ENCODE assay signal across 11 mouse cellular contexts in genomic region chr17:28287980-28288379, GRCm38 (mm10). TPM values are rescaled to one million over a fixed set of nuclear protein-coding genes. Genes with fewer than 3 reads are reported as not detected.
DNase-seq lines count a peak whose midpoint lies in the region; ATAC-seq and TF ChIP-seq lines count a peak whose summit lies in the region.
"Had no signal": no experiment of that assay in that cellular context is flagged by ENCODE, and none has a peak within 500 bp of the region (broad histone marks: within the 10 kb centered on the region; RNA-seq: fewer than 3 reads in every experiment).

No protein-coding gene starts in this region.

- no peaks in the 10 kb centered on the region for H3K36me3 ChIP-seq in kidney, adult 2 months (ENCODE audit: control insufficient read depth, insufficient read depth, low read length)
- H3K36me3 ChIP-seq in kidney, embryonic 16.5 days (ENCODE audit: insufficient read depth, low read length) = peaks cover 7% of the 10 kb centered on the region; the same call in 1 of the 2 replicates
- H3K36me3 ChIP-seq in ES-Bruce4 (ENCODE audit: control insufficient read depth, insufficient read depth, low read length, poor library complexity, severe bottlenecking) = no peaks in the 10 kb centered on the region
- peaks cover 85% of the 10 kb centered on the region for H3K36me3 ChIP-seq in megakaryocyte, embryonic 14.5 days (replicated peaks; ENCODE audit: low read length)
- no peaks in the 10 kb centered on the region for H3K36me3 ChIP-seq in midbrain, embryonic 11.5 days (ENCODE audit: control insufficient read depth, insufficient read depth, low read length)
- H3K36me3 ChIP-seq: hindbrain, embryonic 15.5 days had no signal

- no peak overlapping the region for H3K4me2 ChIP-seq in kidney, embryonic 16.5 days (replicated peaks; ENCODE audit: low read depth, low read length)
- H3K4me2 ChIP-seq in midbrain, embryonic 11.5 days = no peak overlapping the region
- H3K4me2 ChIP-seq: hindbrain, embryonic 15.5 days had no signal

- TF ChIP-seq EP300 in ES-Bruce4 (IDR thresholded peaks at IDR 0.05; ENCODE audit: insufficient read depth, low read depth, low read length) = no peak

- peak; percentile 58 for TF ChIP-seq CTCF in kidney, adult 2 months (conservative IDR thresholded peaks at IDR 0.05; ENCODE audit: insufficient read depth, insufficient read length, low read depth, low read length)
- TF ChIP-seq CTCF in ES-Bruce4 (IDR thresholded peaks at IDR 0.05; ENCODE audit: low read depth, low read length) = peak; percentile 32
- 0 out of 2 replicates have a peak, but pooled peaks have one; percentile 1 for TF ChIP-seq CTCF in bone marrow macrophage, adult 2 months (IDR thresholded peaks at IDR 0.05; ENCODE audit: low read depth, low read length)

- 53% methylated on average over 5 of the region's 5 CpGs for WGBS in kidney, adult 2 months
- 53% methylated on average over 5 of the region's 5 CpGs for WGBS in kidney, embryonic 16.5 days
- 76% methylated on average over 5 of the region's 5 CpGs for WGBS in midbrain, embryonic 11.5 days

- no peaks in the 10 kb centered on the region for H3K9me3 ChIP-seq in kidney, embryonic 16.5 days (ENCODE audit: low read length)
- no peaks in the 10 kb centered on the region for H3K9me3 ChIP-seq in ES-Bruce4 (replicated peaks; ENCODE audit: control insufficient read depth, insufficient read depth, low read length, poor library complexity, severe bottlenecking)
- H3K9me3 ChIP-seq in megakaryocyte, embryonic 14.5 days = peaks cover 12% of the 10 kb centered on the region
- no peaks in the 10 kb centered on the region for H3K9me3 ChIP-seq in midbrain, embryonic 11.5 days (ENCODE audit: control insufficient read depth, low read length)
- H3K9me3 ChIP-seq: hindbrain, embryonic 15.5 days had no signal

- H3K4me3 ChIP-seq in kidney, adult 2 months (ENCODE audit: insufficient read depth, low read depth, low read length) = no peak overlapping the region
- H3K4me3 ChIP-seq in kidney, embryonic 16.5 days (ENCODE audit: low read length) = no peak overlapping the region
- H3K4me3 ChIP-seq in ES-Bruce4 (ENCODE audit: low read depth, low read length) = no peak overlapping the region
- no peak overlapping the region for H3K4me3 ChIP-seq in bone marrow macrophage, adult 2 months (ENCODE audit: insufficient read depth, low read length)
- H3K4me3 ChIP-seq in megakaryocyte, embryonic 14.5 days (replicated peaks) = peak overlapping the region; percentile 11
- H3K4me3 ChIP-seq in midbrain, embryonic 11.5 days (ENCODE audit: low read depth, low read length) = no peak overlapping the region
- H3K4me3 ChIP-seq: erythroblast, embryonic 14.5 days; hindbrain, embryonic 15.5 days had no signal

- H3K4me1 ChIP-seq in kidney, adult 2 months (ENCODE audit: control insufficient read depth, insufficient read depth, low read length) = peaks cover 39% of the 10 kb centered on the region
- H3K4me1 ChIP-seq in kidney, embryonic 16.5 days (ENCODE audit: insufficient read depth, low read length) = peaks cover 54% of the 10 kb centered on the region
- no peaks in the 10 kb centered on the region for H3K4me1 ChIP-seq in ES-Bruce4 (ENCODE audit: control insufficient read depth, insufficient read depth, low read length)
- H3K4me1 ChIP-seq in bone marrow macrophage, adult 2 months (ENCODE audit: control insufficient read depth, insufficient read depth, low read length) = peaks cover 9% of the 10 kb centered on the region
- peaks cover 83% of the 10 kb centered on the region for H3K4me1 ChIP-seq in megakaryocyte, embryonic 14.5 days
- H3K4me1 ChIP-seq in midbrain, embryonic 11.5 days (ENCODE audit: control insufficient read depth, insufficient read depth, low read length) = no peaks in the 10 kb centered on the region

- no peaks in the 10 kb centered on the region for H3K27me3 ChIP-seq in kidney, adult 2 months (replicated peaks; ENCODE audit: control insufficient read depth, insufficient read depth, low read length)
- no peaks in the 10 kb centered on the region for H3K27me3 ChIP-seq in kidney, embryonic 16.5 days (ENCODE audit: insufficient read depth, low read length)
- H3K27me3 ChIP-seq in ES-Bruce4 (ENCODE audit: control insufficient read depth, insufficient read depth, low read length, poor library complexity, severe bottlenecking) = no peaks in the 10 kb centered on the region
- peaks cover 5% of the 10 kb centered on the region for H3K27me3 ChIP-seq in megakaryocyte, embryonic 14.5 days (replicated peaks)
- H3K27me3 ChIP-seq in midbrain, embryonic 11.5 days (ENCODE audit: control insufficient read depth, insufficient read depth, low read length) = no peaks in the 10 kb centered on the region
- H3K27me3 ChIP-seq: hindbrain, embryonic 15.5 days had no signal

- TF ChIP-seq POLR2A in kidney, adult 2 months (IDR thresholded peaks at IDR 0.05; ENCODE audit: low read depth, low read length) = no peak
- TF ChIP-seq POLR2A in ES-Bruce4 (IDR thresholded peaks at IDR 0.05; ENCODE audit: insufficient read depth, low read length) = no peak
- TF ChIP-seq POLR2A in bone marrow macrophage, adult 2 months (IDR thresholded peaks at IDR 0.05; ENCODE audit: borderline replicate concordance, low read depth, low read length) = no peak

- H3K9ac ChIP-seq in kidney, embryonic 16.5 days (replicated peaks; ENCODE audit: low read length) = no peak overlapping the region
- H3K9ac ChIP-seq in ES-Bruce4 (ENCODE audit: low read depth, poor library complexity, severe bottlenecking) = no peak overlapping the region
- H3K9ac ChIP-seq in midbrain, embryonic 11.5 days (ENCODE audit: low read length) = no peak overlapping the region
- H3K9ac ChIP-seq: hindbrain, embryonic 15.5 days had no signal

- no peak for DNase-seq in kidney, adult 2 months
- no peak for DNase-seq in midbrain, embryonic 11.5 days (ENCODE audit: low spot score, missing footprints)
- DNase-seq in gastrocnemius, postnatal 25 days = no peak
- DNase-seq: adrenal gland, adult 2 months had no signal

- no peak overlapping the region for H3K27ac ChIP-seq in kidney, adult 2 months (ENCODE audit: insufficient read depth, low read depth, low read length)
- no peak overlapping the region for H3K27ac ChIP-seq in kidney, embryonic 16.5 days (ENCODE audit: low read length)
- H3K27ac ChIP-seq in ES-Bruce4 (ENCODE audit: insufficient read depth, low read length) = no peak overlapping the region
- H3K27ac ChIP-seq in bone marrow macrophage, adult 2 months (ENCODE audit: insufficient read depth, low read depth, low read length) = no peak overlapping the region
- no peak overlapping the region for H3K27ac ChIP-seq in midbrain, embryonic 11.5 days (ENCODE audit: low read depth, low read length)
- H3K27ac ChIP-seq: hindbrain, embryonic 15.5 days had no signal

- no peak for ATAC-seq in kidney, embryonic 16.5 days (ENCODE audit: low FRiP score, low TSS enrichment)
- ATAC-seq in midbrain, embryonic 11.5 days (ENCODE audit: low FRiP score) = no peak
- ATAC-seq in frontal cortex, adult (ENCODE audit: low TSS enrichment) = no peak

RNA-seq across cellular contexts. Expression of gene Fance, which starts 25.3 kb away (rescaled TPM):
- polyA plus RNA-seq in kidney, adult 2 months (2012; rRNA removed) = 11.4 and 12.1 TPM in 2 replicates
- polyA plus RNA-seq in kidney, embryonic 16.5 days (2015; fragmentation: Nextera tagmentation; extraction: Ambion mirVana) = 32.3 and 34.0 TPM in 2 replicates
- polyA plus RNA-seq in ES-Bruce4 (2011; ENCODE audit: insufficient read depth, insufficient read length, low read depth, missing spikeins) = 56.8 and 64.7 TPM in 2 replicates
- polyA plus RNA-seq in bone marrow macrophage, adult 2 months (2012; ENCODE audit: insufficient read depth, insufficient read length, missing spikeins) = 24.2 and 32.1 TPM in 2 replicates
- polyA plus RNA-seq in megakaryocyte, embryonic 14.5 days (2012; ENCODE audit: insufficient read depth, low replicate concordance) = 33.1 and 40.3 TPM in 2 replicates
- 18.5 and 19.5 TPM in 2 replicates for polyA plus RNA-seq in midbrain, embryonic 11.5 days (2014; fragmentation: Nextera tagmentation; extraction: Ambion mirVana)
- total RNA-seq in gastrocnemius, postnatal 25 days (2021) = 10 to 100 TPM in 1 of 2 experiments, 1 to 10 TPM in 1; 9.2 to 11.6 TPM

RNA-seq across cellular contexts. Expression of gene Rpl10a, which starts 40.3 kb away (rescaled TPM):
- 2,603 and 2,904 TPM in 2 replicates for polyA plus RNA-seq in kidney, adult 2 months (2012; rRNA removed)
- 543 and 653 TPM in 2 replicates for polyA plus RNA-seq in kidney, embryonic 16.5 days (2015; fragmentation: Nextera tagmentation; extraction: Ambion mirVana)
- polyA plus RNA-seq in ES-Bruce4 (2011; ENCODE audit: insufficient read depth, insufficient read length, low read depth, missing spikeins) = 1,875 and 2,151 TPM in 2 replicates
- 568 and 618 TPM in 2 replicates for polyA plus RNA-seq in bone marrow macrophage, adult 2 months (2012; ENCODE audit: insufficient read depth, insufficient read length, missing spikeins)
- 4,291 and 7,093 TPM in 2 replicates for polyA plus RNA-seq in megakaryocyte, embryonic 14.5 days (2012; ENCODE audit: insufficient read depth, low replicate concordance)
- polyA plus RNA-seq in midbrain, embryonic 11.5 days (2014; fragmentation: Nextera tagmentation; extraction: Ambion mirVana) = 465 and 471 TPM in 2 replicates
- total RNA-seq in gastrocnemius, postnatal 25 days (2021) = 100 to 1,000 TPM; 364 to 390 TPM

RNA-seq across cellular contexts. Expression of gene Ppard, which starts 55.5 kb away (rescaled TPM):
- 27.5 and 28.0 TPM in 2 replicates for polyA plus RNA-seq in kidney, adult 2 months (2012; rRNA removed)
- 2.1 and 2.2 TPM in 2 replicates for polyA plus RNA-seq in kidney, embryonic 16.5 days (2015; fragmentation: Nextera tagmentation; extraction: Ambion mirVana)
- 24.0 and 25.2 TPM in 2 replicates for polyA plus RNA-seq in ES-Bruce4 (2011; ENCODE audit: insufficient read depth, insufficient read length, low read depth, missing spikeins)
- 29.5 and 30.6 TPM in 2 replicates for polyA plus RNA-seq in bone marrow macrophage, adult 2 months (2012; ENCODE audit: insufficient read depth, insufficient read length, missing spikeins)
- 132 and 226 TPM in 2 replicates for polyA plus RNA-seq in megakaryocyte, embryonic 14.5 days (2012; ENCODE audit: insufficient read depth, low replicate concordance)
- 1.7 and 1.8 TPM in 2 replicates for polyA plus RNA-seq in midbrain, embryonic 11.5 days (2014; fragmentation: Nextera tagmentation; extraction: Ambion mirVana)
- total RNA-seq in gastrocnemius, postnatal 25 days (2021) = 10 to 100 TPM; 29.1 to 30.2 TPM

Comparison
In these comparisons a context has a peak if more than half of its experiments do, and no peak if none do; other contexts are left out.
1. CTCF ChIP-seq: peak in every context shown above with its lines; median percentile 58 in kidney, adult 2 months; 32 in ES-Bruce4; 1 in bone marrow macrophage, adult 2 months.